Mouse (Mus musculus): ENCODE data around the gene Asmt. TPM values are rescaled to one million over a fixed set of nuclear protein-coding genes. Genes with fewer than 3 reads are reported as not detected.

Gene Asmt
- polyA plus RNA-seq (2016; fragmentation: Nextera tagmentation; extraction: Ambion mirVana) = not detected in 2 replicates

DNA sequence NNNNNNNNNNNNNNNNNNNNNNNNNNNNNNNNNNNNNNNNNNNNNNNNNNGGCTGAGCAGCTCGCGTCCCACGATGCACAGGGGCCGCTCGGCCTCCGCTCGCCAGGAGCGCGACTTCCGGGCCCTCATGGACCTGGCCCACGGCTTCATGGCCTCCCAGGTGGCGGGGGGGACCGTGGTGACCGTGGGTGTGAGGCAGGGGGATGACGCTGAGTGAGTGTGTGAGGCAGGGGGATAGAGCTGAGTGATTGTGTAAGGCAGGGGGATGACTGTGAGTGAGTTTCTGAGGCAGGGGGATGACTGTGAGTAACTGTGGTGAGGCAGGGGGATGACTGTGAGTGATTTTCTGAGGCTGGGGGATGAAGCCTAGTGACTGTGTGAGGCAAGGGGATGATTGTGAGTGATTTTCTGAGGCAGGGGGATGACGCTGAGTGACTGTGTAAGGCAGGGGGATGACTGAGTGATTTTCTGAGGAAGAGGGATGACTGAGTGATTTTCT is at the start of gene Asmt:
Gene Asmt, plus strand, starts transcription at position 51 of the 499 bp plus-strand sequence.
- peaks cover 41% of the 10 kb centered on the region for H3K36me3 ChIP-seq
- H3K9me3 ChIP-seq = peaks cover 52% of the 10 kb centered on the region
- no peak within 1 kb of the TSS for H3K27ac ChIP-seq
- no peak within 1 kb of the TSS for H3K4me3 ChIP-seq
- 95% methylated on average over 16 of the region's 16 CpGs for WGBS
- no peaks in the 10 kb centered on the region for H3K27me3 ChIP-seq (ENCODE audit: insufficient read depth, poor library complexity, severe bottlenecking)
- peak; percentile 86 for DNase-seq (ENCODE audit: low spot score)
- H3K4me1 ChIP-seq = no peaks in the 10 kb centered on the region

DNA sequence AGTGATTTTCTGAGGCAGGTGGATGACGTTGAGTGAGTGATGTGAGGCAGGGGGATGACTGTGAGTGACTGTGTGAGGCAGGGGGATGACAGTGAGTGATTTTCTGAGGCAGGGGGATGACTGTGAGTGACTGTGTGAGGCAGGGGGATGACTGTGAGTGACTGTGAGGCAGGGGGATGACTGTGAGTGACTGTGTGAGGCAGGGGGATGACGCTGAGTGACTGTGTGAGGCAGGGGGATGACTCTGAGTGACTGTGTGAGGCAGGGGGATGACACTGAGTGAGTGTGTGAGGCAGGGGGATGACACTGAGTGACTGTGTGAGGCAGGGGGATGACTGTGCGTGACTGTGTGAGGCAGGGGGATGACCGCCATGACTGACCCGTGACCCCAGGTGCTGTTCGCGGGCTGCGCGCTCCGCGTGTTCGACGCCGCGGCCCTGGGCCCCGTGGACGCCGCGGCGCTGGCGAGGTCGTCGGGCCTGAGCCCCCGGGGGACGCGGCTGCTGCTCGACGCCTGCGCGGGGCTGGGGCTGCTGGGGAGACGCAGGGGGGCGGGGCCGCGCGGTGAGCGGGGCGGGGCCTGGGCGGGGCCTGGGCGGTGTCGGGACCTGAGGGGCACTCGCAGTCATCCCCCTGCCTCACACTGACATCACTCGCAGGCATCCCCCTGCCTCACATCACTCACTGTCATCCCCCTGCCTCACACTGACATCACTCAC is 948 bp downstream of the Asmt start:
- Histone ChIP-seq H3K4me3 (no peak overlapping the region), H3K27ac (no peak overlapping the region), H3K36me3 (peaks cover 41% of the 10 kb centered on the region), H3K4me1 (no peaks in the 10 kb centered on the region), H3K9me3 (peaks cover 54% of the 10 kb centered on the region), H3K27me3 (ENCODE audit: insufficient read depth, poor library complexity, severe bottlenecking) (no peaks in the 10 kb centered on the region)
- peak; percentile 91 for DNase-seq (ENCODE audit: low spot score)
- 82% methylated on average over 42 of the region's 42 CpGs for WGBS

DNA sequence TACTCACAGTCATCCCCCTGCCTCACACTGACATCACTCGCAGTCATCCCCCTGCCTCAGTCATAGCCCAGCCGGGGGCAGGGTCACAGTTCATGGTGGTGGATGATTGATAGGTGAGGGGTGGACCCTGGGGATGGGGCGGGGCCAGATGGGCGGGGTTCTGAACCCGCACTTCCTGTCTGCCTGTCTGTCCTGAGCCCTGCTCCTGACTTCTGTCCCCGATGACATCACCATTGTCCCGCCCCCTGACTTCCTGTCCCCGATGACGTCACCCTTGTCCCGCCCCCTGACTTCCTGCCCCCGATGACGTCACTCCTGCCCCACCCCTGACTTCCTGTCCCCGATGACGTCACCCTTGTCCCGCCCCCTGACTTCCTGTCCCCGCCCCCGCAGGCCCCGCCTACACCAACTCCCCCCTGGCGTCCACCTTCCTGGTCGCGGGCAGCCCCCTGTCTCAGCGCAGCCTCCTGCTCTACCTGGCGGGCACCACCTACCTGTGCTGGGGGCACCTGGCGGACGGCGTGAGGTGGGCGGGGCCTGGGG is 1.9 kb downstream of the Asmt start:
- Histone ChIP-seq H3K9me3 (peaks cover 54% of the 10 kb centered on the region), H3K4me1 (no peaks in the 10 kb centered on the region), H3K4me3 (peak overlapping the region; percentile 38), H3K27ac (no peak overlapping the region), H3K27me3 (ENCODE audit: insufficient read depth, poor library complexity, severe bottlenecking) (no peaks in the 10 kb centered on the region), H3K36me3 (peaks cover 41% of the 10 kb centered on the region)
- peak; percentile 75 for DNase-seq (ENCODE audit: low spot score)
- 75% methylated on average over 27 of the region's 27 CpGs for WGBS

- peak; percentile 74 for DNase-seq (ENCODE audit: low spot score)
- H3K9me3 ChIP-seq = peaks cover 54% of the 10 kb centered on the region
- no peaks in the 10 kb centered on the region for H3K4me1 ChIP-seq
- H3K36me3 ChIP-seq = peaks cover 41% of the 10 kb centered on the region
- H3K27me3 ChIP-seq (ENCODE audit: insufficient read depth, poor library complexity, severe bottlenecking) = no peaks in the 10 kb centered on the region
- H3K4me3 ChIP-seq = peak overlapping the region; percentile 38; the same call in 1 of the 2 replicates
- 80% methylated on average over 39 of the region's 39 CpGs for WGBS
- H3K27ac ChIP-seq = no peak overlapping the region
These were observed 2.7 kb downstream of the Asmt start for GRCm38 (mm10) chrX:170674885-170675876.

GRCm38 (mm10) chrX:170675923-170676605 is 3.6 kb downstream of the Asmt start:
- WGBS = 96% methylated on average over 39 of the region's 39 CpGs
- no peak overlapping the region for H3K27ac ChIP-seq
- DNase-seq (ENCODE audit: low spot score) = no peak
- peaks cover 41% of the 10 kb centered on the region for H3K36me3 ChIP-seq
- H3K4me3 ChIP-seq = no peak overlapping the region
- no peaks in the 10 kb centered on the region for H3K4me1 ChIP-seq
- H3K9me3 ChIP-seq = peaks cover 54% of the 10 kb centered on the region
- no peaks in the 10 kb centered on the region for H3K27me3 ChIP-seq (ENCODE audit: insufficient read depth, poor library complexity, severe bottlenecking)

DNA sequence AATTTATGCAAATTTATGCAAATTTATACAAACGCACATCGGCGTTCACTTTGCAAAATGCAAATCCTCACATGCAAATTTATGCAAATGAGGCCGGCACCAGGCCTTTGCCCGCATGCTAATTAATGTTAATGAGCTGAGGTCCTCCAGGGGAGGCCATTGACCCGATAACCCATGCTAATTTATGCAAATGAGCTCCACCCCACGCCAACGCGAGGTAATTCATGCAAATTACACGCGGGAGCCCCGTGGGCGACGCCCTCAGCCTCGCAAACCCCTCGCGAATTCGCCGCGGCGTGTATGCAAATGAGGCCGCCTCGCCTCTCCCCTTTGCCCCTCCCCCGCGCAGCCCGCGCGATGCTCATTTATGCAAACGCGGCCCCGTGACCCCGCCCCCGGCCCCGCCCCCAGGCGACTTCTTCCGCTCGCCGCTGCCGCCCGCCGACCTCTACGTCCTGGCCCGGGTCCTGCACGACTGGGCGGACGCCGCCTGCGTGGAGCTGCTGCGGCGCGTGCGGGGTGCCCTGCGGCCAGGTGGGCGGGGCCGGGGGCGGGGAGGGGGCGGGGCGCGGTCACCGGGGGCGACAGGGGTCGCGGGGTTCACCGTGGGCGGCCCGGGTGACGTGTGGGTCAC is 4.3 kb downstream of the Asmt start:
- 0 out of 2 replicates have a peak overlapping the region, but pooled peaks have one; percentile 8 for H3K4me3 ChIP-seq
- H3K9me3 ChIP-seq = peaks cover 54% of the 10 kb centered on the region
- peaks cover 41% of the 10 kb centered on the region for H3K36me3 ChIP-seq
- no peak for DNase-seq (ENCODE audit: low spot score)
- no peaks in the 10 kb centered on the region for H3K4me1 ChIP-seq
- no peak overlapping the region for H3K27ac ChIP-seq
- H3K27me3 ChIP-seq (ENCODE audit: insufficient read depth, poor library complexity, severe bottlenecking) = no peaks in the 10 kb centered on the region
- 95% methylated on average over 67 of the region's 67 CpGs for WGBS

- Histone ChIP-seq H3K9me3 (peaks cover 54% of the 10 kb centered on the region), H3K27ac (no peak overlapping the region), H3K36me3 (peaks cover 41% of the 10 kb centered on the region), H3K27me3 (ENCODE audit: insufficient read depth, poor library complexity, severe bottlenecking) (no peaks in the 10 kb centered on the region), H3K4me1 (no peaks in the 10 kb centered on the region), H3K4me3 (0 out of 2 replicates have a peak overlapping the region, but pooled peaks have one; percentile 8)
- 94% methylated on average over 17 of the region's 17 CpGs for WGBS
- DNase-seq (ENCODE audit: low spot score) = no peak
These were observed 4.8 kb downstream of the Asmt start for GRCm38 (mm10) chrX:170677266-170677665.

GRCm38 (mm10) chrX:170677680-170678079 is 5.2 kb downstream of the Asmt start:
- 98% methylated on average over 53 of the region's 53 CpGs for WGBS
- peaks cover 52% of the 10 kb centered on the region for H3K9me3 ChIP-seq

More at GRCm38 (mm10) chrX:170677680-170678079, 5.2 kb downstream of the Asmt start:
- Histone ChIP-seq H3K27me3 (ENCODE audit: insufficient read depth, poor library complexity, severe bottlenecking) (no peaks in the 10 kb centered on the region), H3K36me3 (peaks cover 39% of the 10 kb centered on the region), H3K27ac (no peak overlapping the region), H3K4me3 (no peak overlapping the region), H3K4me1 (no peaks in the 10 kb centered on the region)
- no peak for DNase-seq (ENCODE audit: low spot score)
